Mouse (Mus musculus) liver, embryonic 11.5 days (tissue): Measurements from ENCODE around the gene Zbtb8a. TPM values are rescaled to one million over a fixed set of nuclear protein-coding genes. Genes with fewer than 3 reads are reported as not detected.

Source experiments
- ATAC-seq: fragments of 200-750 bp; cut with Nextera tagmentation; replicated peaks from 2 replicates; pipeline ENCODE4 v1.8.0; 2017; ENCODE audit warnings: moderate number of reproducible peaks, mild to moderate bottlenecking, moderate TSS enrichment, moderate library complexity; ENCODE audit not compliant: low FRiP score
- DNase-seq: peaks from one replicate; pipeline ENCODE4 v3.0.0-alpha.2; 2017; ENCODE audit warnings: low spot score
- H3K27ac ChIP-seq: fragments of 300-500 bp; sonication (generic); 2 replicates; pipeline ENCODE4 v1.5.1; 2014; ENCODE audit warnings: mild to moderate bottlenecking, low read depth, low read length, control low read depth
- H3K27me3 ChIP-seq: fragments of 300-500 bp; sonication (generic); replicated peaks from 2 replicates; pipeline ENCODE4 v1.6.1; 2014; ENCODE audit warnings: low read length, mixed read lengths; ENCODE audit not compliant: control insufficient read depth, insufficient read depth
- H3K36me3 ChIP-seq: fragments of 300-500 bp; sonication (generic); 2 replicates; pipeline ENCODE4 v1.6.1; 2014; ENCODE audit warnings: mild to moderate bottlenecking, low read length, moderate library complexity, mixed read lengths; ENCODE audit not compliant: control insufficient read depth, insufficient read depth
- H3K4me1 ChIP-seq: fragments of 300-500 bp; sonication (generic); replicated peaks from 2 replicates; pipeline ENCODE4 v1.6.1; 2014; ENCODE audit warnings: low read length, mixed read lengths; ENCODE audit not compliant: control insufficient read depth, insufficient read depth
- H3K4me2 ChIP-seq: fragments of 300-500 bp; sonication (generic); 2 replicates; pipeline ENCODE4 v1.6.1; 2014; ENCODE audit warnings: mild to moderate bottlenecking, control low read depth, moderate library complexity
- H3K4me3 ChIP-seq: fragments of 300-500 bp; sonication (generic); 2 replicates; pipeline ENCODE4 v1.5.1; 2014; ENCODE audit warnings: low read depth, low read length, control low read depth
- H3K9ac ChIP-seq: fragments of 300-500 bp; sonication (generic); 2 replicates; pipeline ENCODE4 v1.6.1; 2014; ENCODE audit warnings: low read depth, low read length, control low read depth
- H3K9me3 ChIP-seq: fragments of 300-500 bp; sonication (generic); 2 replicates; pipeline ENCODE4 v1.6.1; 2016; ENCODE audit warnings: low read length, inconsistent platforms, mixed read lengths; ENCODE audit not compliant: control insufficient read depth
- WGBS: fragments of 180-500 bp; shearing (Covaris S2); extraction: QIAGEN DNeasy Blood & Tissue Kit; methylation state at CpG from one replicate; pipeline ENCODE4 v1.1.7; 2014; 5-methylcytosine and 5-hydroxymethylcytosine counted together
- polyA plus RNA-seq: library from polyadenylated mRNA; unstranded; fragments of >200 nt; fragmentation: Nextera tagmentation; extraction: Ambion mirVana; gene quantifications from 2 replicates; pipeline ENCODE4 v1.2.1, GENCODE M21; 2014

Gene Zbtb8a
- polyA plus RNA-seq, 1 experiment from 2014 or later: 4.8 TPM

DNA sequence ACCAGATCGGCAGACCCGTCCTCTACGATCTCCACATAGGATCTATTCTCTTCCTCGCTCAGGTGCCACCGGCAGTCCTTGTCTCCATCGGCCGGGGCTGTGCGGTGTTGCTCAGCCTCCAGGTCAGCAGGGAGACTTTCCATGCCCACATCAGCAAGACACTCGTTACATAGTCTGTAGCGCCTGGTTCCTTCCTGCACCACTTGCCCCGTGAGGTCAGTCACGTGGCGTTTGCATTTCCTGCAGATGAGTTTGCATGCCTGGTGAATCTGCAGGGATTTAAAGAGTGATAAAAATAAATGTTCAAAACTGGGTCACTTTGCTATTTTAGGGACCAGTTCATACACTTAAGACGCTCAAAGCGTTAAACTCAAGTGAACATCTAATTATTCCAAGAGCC, 23.7 kb downstream of the Zbtb8a start:
- H3K9ac ChIP-seq: no peak overlapping the region
- no peak overlapping the region for H3K4me2 ChIP-seq
- no peak overlapping the region for H3K27ac ChIP-seq
- 74% methylated on average over 15 of the region's 15 CpGs for WGBS
- H3K27me3 ChIP-seq: no peaks in the 10 kb centered on the region
- no peaks in the 10 kb centered on the region for H3K9me3 ChIP-seq
- ATAC-seq (no peak), DNase-seq (no peak)
- no peaks in the 10 kb centered on the region for H3K4me1 ChIP-seq
- H3K36me3 ChIP-seq: peaks cover 3% of the 10 kb centered on the region; the same call in 1 of the 2 replicates
- H3K4me3 ChIP-seq: no peak overlapping the region

DNA sequence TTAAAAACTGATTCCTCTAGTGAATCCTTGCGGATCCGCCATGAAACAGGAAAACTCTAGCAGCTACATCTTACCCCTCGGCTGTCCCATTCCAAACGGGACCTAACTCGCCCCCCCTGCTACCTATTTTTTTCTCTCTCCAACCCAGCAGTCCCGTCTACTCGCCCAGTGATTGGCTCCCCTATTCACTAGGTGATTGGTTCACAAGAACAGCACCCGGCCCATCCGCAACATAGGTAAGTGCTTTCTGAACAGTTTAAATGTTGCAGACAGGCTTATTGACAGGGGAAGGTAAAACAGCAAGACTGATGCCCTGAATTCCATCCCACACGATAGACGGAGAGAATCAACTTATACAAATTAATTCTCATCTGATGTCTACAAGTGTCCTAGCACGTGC, 24.7 kb downstream of the Zbtb8a start:
- no peak overlapping the region for H3K27ac ChIP-seq
- H3K36me3 ChIP-seq: peaks cover 3% of the 10 kb centered on the region; the same call in 1 of the 2 replicates
- 87% methylated on average over 12 of the region's 12 CpGs for WGBS
- H3K9ac ChIP-seq: no peak overlapping the region
- H3K9me3 ChIP-seq: no peaks in the 10 kb centered on the region
- H3K4me3 ChIP-seq: no peak overlapping the region
- DNase-seq (no peak), ATAC-seq (no peak)
- no peaks in the 10 kb centered on the region for H3K4me1 ChIP-seq
- no peak overlapping the region for H3K4me2 ChIP-seq
- no peaks in the 10 kb centered on the region for H3K27me3 ChIP-seq

DNA sequence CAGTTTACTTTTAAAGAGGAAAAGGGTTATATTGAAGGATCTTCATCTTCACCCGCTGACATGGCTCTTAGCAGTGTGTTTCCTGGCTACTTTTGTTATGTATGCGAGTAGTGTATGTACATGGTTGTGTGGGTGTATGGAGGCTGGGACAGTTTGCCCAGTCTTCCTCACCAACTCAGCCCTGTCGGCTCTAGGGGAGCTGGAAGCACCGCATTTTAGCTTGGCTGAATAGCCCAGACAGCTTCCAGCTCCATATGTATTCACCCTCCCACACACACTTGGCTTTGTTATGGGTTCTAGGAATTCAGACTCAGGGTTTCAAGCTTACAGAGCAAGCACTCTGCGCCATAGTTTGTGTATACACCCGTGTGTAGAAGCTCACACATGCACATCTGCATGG, 26.8 kb downstream of the Zbtb8a start:
- H3K27me3 ChIP-seq: no peaks in the 10 kb centered on the region
- DNase-seq (no peak), ATAC-seq (no peak)
- WGBS: 70% methylated on average over 6 of the region's 6 CpGs
- H3K4me3 ChIP-seq: no peak overlapping the region
- H3K4me1 ChIP-seq: no peaks in the 10 kb centered on the region
- no peak overlapping the region for H3K4me2 ChIP-seq
- no peak overlapping the region for H3K27ac ChIP-seq
- H3K9me3 ChIP-seq: no peaks in the 10 kb centered on the region
- H3K36me3 ChIP-seq: peaks cover 6% of the 10 kb centered on the region; the same call in 1 of the 2 replicates
- H3K9ac ChIP-seq: no peak overlapping the region

DNA sequence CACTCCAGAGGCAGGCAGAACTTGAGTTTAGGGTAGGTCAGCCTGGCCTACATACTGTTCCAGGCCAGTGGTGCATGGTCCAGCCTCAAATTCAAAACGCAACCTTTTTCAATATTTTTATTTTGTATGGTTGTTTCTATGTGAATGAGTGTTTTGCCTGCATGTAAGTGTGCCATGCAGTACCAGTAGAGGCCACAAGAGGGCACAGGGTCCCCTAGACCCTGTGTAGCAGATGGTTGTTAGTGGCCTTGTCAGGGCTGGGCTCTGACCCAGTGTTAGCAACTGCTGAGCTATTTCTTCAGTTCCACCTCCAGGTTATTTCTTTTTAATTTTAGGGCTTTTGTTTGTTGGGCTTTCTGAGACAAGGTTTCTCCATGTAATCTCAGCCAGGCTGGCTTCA, 27.3 kb downstream of the Zbtb8a start:
- H3K4me3 ChIP-seq: no peak overlapping the region
- WGBS: 5% methylated on average over 1 of the region's 1 CpGs
- H3K36me3 ChIP-seq: peaks cover 6% of the 10 kb centered on the region; the same call in 1 of the 2 replicates
- no peaks in the 10 kb centered on the region for H3K9me3 ChIP-seq
- no peak overlapping the region for H3K4me2 ChIP-seq
- no peaks in the 10 kb centered on the region for H3K4me1 ChIP-seq
- ATAC-seq (peak; percentile 77), DNase-seq (peak; percentile 75)
- no peak overlapping the region for H3K9ac ChIP-seq
- no peaks in the 10 kb centered on the region for H3K27me3 ChIP-seq
- no peak overlapping the region for H3K27ac ChIP-seq

DNA sequence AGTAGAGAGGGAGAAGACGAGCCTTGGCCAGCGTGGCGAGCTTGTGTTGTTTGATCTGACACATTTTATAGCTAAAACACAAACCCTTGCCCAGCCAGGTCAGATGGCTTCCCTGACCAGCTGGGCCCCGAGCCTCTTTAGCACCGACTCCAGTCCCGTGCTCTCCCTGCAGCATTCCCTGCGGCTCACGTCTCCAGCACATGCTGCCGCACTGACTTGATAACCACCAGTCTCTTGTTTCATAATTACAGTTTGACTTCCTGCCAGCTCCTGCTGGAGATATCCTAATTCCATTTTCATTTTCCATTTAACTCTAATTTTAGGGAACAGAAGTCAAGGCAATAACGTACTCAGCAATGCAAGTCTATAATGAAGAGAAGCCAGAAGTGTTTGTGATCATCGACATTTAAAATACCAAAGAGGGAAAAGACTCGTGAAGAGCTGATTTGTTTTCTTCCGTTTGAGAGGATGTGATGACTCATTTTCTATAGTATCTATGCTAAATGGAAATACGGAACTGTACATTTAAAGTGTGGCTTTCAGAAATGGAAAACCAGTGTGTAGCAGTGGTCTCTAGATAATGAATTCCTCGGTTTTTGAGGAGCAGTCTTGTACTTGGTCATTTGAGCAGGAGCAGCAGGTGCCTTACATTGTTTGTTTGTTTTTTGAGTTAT, 31.3 kb downstream of the Zbtb8a start:
- no peak for ATAC-seq
- Histone ChIP-seq H3K36me3 (peaks cover 21% of the 10 kb centered on the region), H3K4me1 (no peaks in the 10 kb centered on the region), H3K4me2 (no peak overlapping the region), H3K9ac (no peak overlapping the region), H3K9me3 (no peaks in the 10 kb centered on the region), H3K4me3 (no peak overlapping the region), H3K27me3 (no peaks in the 10 kb centered on the region), H3K27ac (no peak overlapping the region)
- no peak for DNase-seq
- WGBS: 84% methylated on average over 15 of the region's 15 CpGs

DNA sequence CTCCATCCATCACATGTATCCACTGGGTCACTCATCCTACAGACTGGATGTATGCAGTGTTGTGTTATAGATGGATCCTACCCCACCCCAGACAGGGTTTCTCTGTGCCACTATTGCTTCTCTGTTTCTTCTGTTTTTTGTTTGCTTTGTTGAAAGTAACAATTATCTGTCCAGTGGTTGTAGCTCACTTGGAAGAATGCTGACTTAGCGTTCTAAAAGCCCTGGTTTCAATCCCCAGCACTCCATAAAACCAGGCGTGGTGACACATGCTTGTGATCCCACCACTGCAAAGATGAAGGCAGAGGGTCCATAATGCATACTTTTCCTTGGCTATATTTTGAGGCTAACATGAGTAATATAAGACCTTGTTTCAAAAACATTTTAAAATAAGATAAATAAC, 35.2 kb downstream of the Zbtb8a start:
- no peaks in the 10 kb centered on the region for H3K9me3 ChIP-seq
- peaks cover 22% of the 10 kb centered on the region for H3K4me1 ChIP-seq
- no peak overlapping the region for H3K27ac ChIP-seq
- H3K4me3 ChIP-seq: no peak overlapping the region
- no peak overlapping the region for H3K4me2 ChIP-seq
- ATAC-seq (no peak), DNase-seq (no peak)
- WGBS: 78% methylated on average over 2 of the region's 2 CpGs
- peaks cover 22% of the 10 kb centered on the region for H3K36me3 ChIP-seq
- no peak overlapping the region for H3K9ac ChIP-seq
- H3K27me3 ChIP-seq: no peaks in the 10 kb centered on the region

DNA sequence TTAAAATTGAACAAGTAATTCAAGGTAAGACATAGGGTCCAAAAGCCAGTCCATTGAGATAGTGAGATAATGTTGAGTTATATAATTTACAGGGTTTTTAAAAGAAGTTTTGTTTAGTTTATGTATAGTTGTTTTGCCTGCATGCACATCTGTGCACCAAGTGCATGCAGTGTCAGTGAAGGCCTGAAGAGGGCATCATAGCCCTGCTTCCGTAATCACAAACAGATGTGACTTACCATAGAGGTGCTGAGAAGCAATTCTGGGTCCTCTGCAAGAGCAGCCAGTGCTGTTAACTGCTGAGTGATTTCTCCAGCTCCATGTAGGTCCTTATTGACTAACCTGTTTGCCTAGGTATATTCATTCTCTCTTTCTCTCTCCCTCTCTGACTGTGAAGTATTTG, 36.0 kb downstream of the Zbtb8a start:
- Histone ChIP-seq H3K4me1 (peaks cover 30% of the 10 kb centered on the region), H3K4me2 (no peak overlapping the region), H3K27me3 (no peaks in the 10 kb centered on the region), H3K4me3 (no peak overlapping the region), H3K27ac (no peak overlapping the region), H3K36me3 (peaks cover 21% of the 10 kb centered on the region), H3K9ac (no peak overlapping the region), H3K9me3 (no peaks in the 10 kb centered on the region)
- DNase-seq: no peak
- no peak for ATAC-seq
- 92% methylated on average over 1 of the region's 1 CpGs for WGBS

DNA sequence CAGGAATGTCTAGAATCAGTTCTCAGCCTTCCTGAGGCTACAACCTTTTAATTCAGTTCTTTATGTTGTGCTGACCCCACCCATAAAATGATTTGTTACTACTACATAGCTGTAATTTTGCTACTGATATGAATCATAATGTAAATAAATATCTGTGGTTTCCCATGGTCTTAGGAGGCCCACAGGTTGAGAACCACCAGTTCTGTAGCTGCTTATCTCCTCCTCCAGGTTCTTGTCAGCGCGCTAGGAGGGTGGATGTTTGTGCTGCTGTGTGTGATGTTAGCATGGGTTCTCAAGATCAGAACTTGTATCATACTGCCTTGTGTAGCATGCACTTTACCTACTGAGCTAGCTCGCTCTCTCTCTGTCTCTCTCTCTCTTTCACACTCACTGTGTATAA, 38.2 kb downstream of the Zbtb8a start:
- peak; percentile 72 for ATAC-seq
- Histone ChIP-seq H3K27ac (peak overlapping the region; percentile 78), H3K36me3 (peaks cover 16% of the 10 kb centered on the region), H3K9me3 (no peaks in the 10 kb centered on the region), H3K4me1 (peaks cover 31% of the 10 kb centered on the region), H3K27me3 (no peaks in the 10 kb centered on the region), H3K9ac (no peak overlapping the region), H3K4me3 (no peak overlapping the region), H3K4me2 (peak overlapping the region; percentile 31; the same call in 1 of the 2 replicates)
- 54% methylated on average over 3 of the region's 3 CpGs for WGBS
- no peak for DNase-seq

DNA sequence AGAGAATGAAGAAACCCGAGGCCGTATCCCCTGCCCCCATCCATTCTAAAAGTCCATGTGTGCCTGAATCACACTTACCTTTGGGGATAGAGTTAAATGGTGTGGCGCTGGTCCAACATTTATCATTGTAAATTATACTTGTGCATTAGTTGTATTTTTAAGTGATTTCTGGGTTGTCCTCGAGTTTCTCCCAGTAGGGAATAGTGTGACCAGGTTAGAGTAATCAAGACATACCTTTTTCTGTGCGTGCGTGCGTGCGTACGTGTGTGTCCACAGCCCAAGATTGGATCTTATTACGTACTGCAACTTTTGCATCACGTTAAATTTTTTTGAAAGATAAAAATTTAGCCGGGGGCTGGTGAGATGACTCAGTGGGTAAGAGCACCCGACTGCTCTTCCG, 41.6 kb downstream of the Zbtb8a start:
- H3K4me1 ChIP-seq: peaks cover 53% of the 10 kb centered on the region
- peak overlapping the region; percentile 97 for H3K4me3 ChIP-seq
- 45% methylated on average over 14 of the region's 14 CpGs for WGBS
- H3K9ac ChIP-seq: peak overlapping the region; percentile 91
- peak overlapping the region; percentile 89 for H3K4me2 ChIP-seq
- ATAC-seq (no peak), DNase-seq (no peak)
- peaks cover 6% of the 10 kb centered on the region; the same call in 1 of the 2 replicates for H3K36me3 ChIP-seq
- peak overlapping the region; percentile 98 for H3K27ac ChIP-seq
- no peaks in the 10 kb centered on the region for H3K27me3 ChIP-seq
- H3K9me3 ChIP-seq: no peaks in the 10 kb centered on the region
